Mouse (Mus musculus): ENCODE measurements around the gene Bpifc.

DNA sequence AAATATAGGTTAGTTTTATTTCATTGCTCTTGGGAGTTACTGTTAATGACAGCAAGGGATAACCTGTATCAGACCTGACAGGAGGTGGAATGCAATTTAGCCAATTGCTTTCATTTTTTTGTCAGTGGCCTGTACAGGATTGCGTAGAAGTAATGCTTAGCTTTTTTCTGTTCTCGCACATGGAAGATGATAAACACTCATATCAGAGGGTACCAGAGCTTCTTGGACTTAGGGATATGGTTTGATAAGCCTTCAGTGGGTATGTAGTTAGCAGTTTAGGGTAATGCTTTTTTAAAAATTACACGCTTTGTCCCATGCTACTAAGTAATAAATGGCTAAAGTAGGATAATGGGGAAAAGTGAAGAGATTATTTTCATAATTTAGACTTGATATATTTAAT lies 14.7 kb upstream of the Bpifc start:
- TF ChIP-seq USF1 (IDR thresholded peaks at IDR 0.05; ENCODE audit: low read depth) (no peak), POLR2A (IDR thresholded peaks at IDR 0.05; ENCODE audit: insufficient read length, low read depth) (no peak), POLR2AphosphoS2 (IDR thresholded peaks at IDR 0.05; ENCODE audit: insufficient read length, low read depth) (no peak), SRF (IDR thresholded peaks at IDR 0.05; ENCODE audit: control insufficient read depth, insufficient read length, low read depth) (no peak), MAX (IDR thresholded peaks at IDR 0.05; ENCODE audit: low read depth) (no peak), E2F4 (IDR thresholded peaks at IDR 0.05; ENCODE audit: insufficient read depth) (no peak), TCF12 (IDR thresholded peaks at IDR 0.05; ENCODE audit: insufficient read depth, poor library complexity, severe bottlenecking) (no peak), MYOD1 (IDR thresholded peaks at IDR 0.05; ENCODE audit: control insufficient read depth in 1 of 3, insufficient read length in 2 of 3, low read depth in 2 of 3) (no peak), CEBPB (IDR thresholded peaks at IDR 0.05; ENCODE audit: insufficient read depth, poor library complexity, severe bottlenecking) (no peak)
